Comparison of ENCODE assay signal across 8 mouse cellular contexts in the genomic region with DNA sequence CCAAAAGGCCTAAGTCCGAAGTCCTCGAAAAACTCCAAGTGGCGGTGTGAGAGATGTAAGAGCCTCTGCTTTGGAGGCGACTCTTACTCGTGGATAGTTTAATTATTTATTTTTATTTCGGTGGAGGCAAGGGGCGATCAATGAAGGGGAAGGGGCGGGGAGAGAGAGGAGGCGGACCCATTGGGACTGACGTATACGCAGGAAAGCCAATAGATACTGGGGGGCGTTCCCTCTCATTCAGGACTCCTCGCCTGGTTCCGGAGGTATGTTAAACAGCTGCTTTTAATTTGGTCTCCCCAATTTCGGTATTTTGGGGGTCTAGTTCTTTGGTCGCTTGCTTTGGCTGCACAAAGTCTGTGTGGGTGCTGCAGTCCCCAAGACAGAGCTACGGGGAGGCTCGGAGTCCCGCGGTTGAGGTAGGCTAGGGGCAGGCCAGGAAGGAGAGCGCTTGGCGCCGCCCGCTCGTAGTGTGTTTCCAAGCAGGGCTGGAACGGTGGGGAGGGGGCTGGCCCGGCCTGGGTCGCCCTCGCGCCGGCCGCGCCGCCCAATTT. TPM values are rescaled to one million over a fixed set of nuclear protein-coding genes. Genes with fewer than 3 reads are reported as not detected.
A peak's percentile ranks its signal among the peaks of the same experiment; 100 is the strongest.
DNase-seq lines count a peak whose midpoint lies in the region; ATAC-seq and TF ChIP-seq lines count a peak whose summit lies in the region.

Sin3a (plus strand) TSS at position 240 of the 551 bp plus-strand sequence.

- ATAC-seq in Patski: no peak
- ATAC-seq in hindbrain, embryonic 15.5 days (ENCODE audit: low FRiP score, low read depth): no peak

- no peaks in the 10 kb centered on the region for H3K9me3 ChIP-seq in hindbrain, embryonic 15.5 days

- CTCF ChIA-PET in Patski (lab: Charles Lee): interaction anchor here (1.2 kb wide), 1 partner anchor 361 kb away, joined by 3 read pairs; no protein-coding TSS in a partner anchor

- H3K4me1 ChIP-seq in hindbrain, embryonic 15.5 days (replicated peaks): peaks cover 29% of the 10 kb centered on the region

- no peak for TF ChIP-seq CTCF in Patski (IDR thresholded peaks at IDR 0.05)

- H3K27ac ChIP-seq in hindbrain, embryonic 15.5 days (replicated peaks): peak within 1 kb of the TSS; percentile 97

- H3K27me3 ChIP-seq in Patski: no peaks in the 10 kb centered on the region
- H3K27me3 ChIP-seq in hindbrain, embryonic 15.5 days: no peaks in the 10 kb centered on the region

- peak within 1 kb of the TSS; percentile 83 for H3K4me3 ChIP-seq in hindbrain, embryonic 15.5 days

- POLR2A ChIA-PET in Patski (lab: Charles Lee): interaction anchor here (0.6 to 1.0 kb wide), 4 partner anchors 61 to 143 kb away, joined by 3 read pairs; partner anchors contain the start of gene Snx33

- in situ Hi-C loops in Patski (cut with MboI; ENCODE audit: low pct_unique_long_range_greater_than_20kb): loop anchor here (10.0 kb wide), 1 partner anchor 163 kb away; the partner anchor contains the start of gene Trcg1

- H3K4me2 ChIP-seq in hindbrain, embryonic 15.5 days: peak within 1 kb of the TSS; percentile 82

- WGBS in hindbrain, embryonic 15.5 days: under 1% methylated on average over 34 of the region's 34 CpGs

- H3K9ac ChIP-seq in hindbrain, embryonic 15.5 days: peak within 1 kb of the TSS; percentile 65

- no peaks in the 10 kb centered on the region for H3K36me3 ChIP-seq in hindbrain, embryonic 15.5 days

- no peak for DNase-seq in Patski (ENCODE audit: low read depth, low spot score)
- peak; percentile 71 to 78 for DNase-seq in cerebellum, postnatal 14 days
- DNase-seq in gastrocnemius, adult 18-20 months (ENCODE audit: low spot score): peak; percentile 73
- DNase-seq in layer of hippocampus, postnatal 36 days: peak; percentile 71 to 77
- peak; percentile 77 for DNase-seq in lung, postnatal 25 days (ENCODE audit: low spot score)
- DNase-seq in retina, embryonic 14.5 days (ENCODE audit: low spot score): peak; percentile 84
- DNase-seq in thymus, postnatal 36 days: peak; percentile 71 to 78

RNA-seq across cellular contexts. Expression of gene Sin3a, which starts in this region (rescaled TPM):
- 40.1 TPM for polyA plus RNA-seq in Patski (2021)
- total RNA-seq in gastrocnemius, adult 18-20 months (2021): 10 to 100 TPM; 15.3 to 17.3 TPM
- polyA plus RNA-seq in hindbrain, embryonic 15.5 days (2015; fragmentation: Nextera tagmentation; extraction: Ambion mirVana): 22.5 and 23.2 TPM in 2 replicates
- total RNA-seq in layer of hippocampus, postnatal 36 days (2021): 10 to 100 TPM; 35.5 to 37.1 TPM
